Mouse (Mus musculus) thymus, adult 2 months (tissue): Measurements from ENCODE around the gene Tmprss12. TPM values are rescaled to one million over a fixed set of nuclear protein-coding genes. Genes with fewer than 3 reads are reported as not detected.

Experiments used
- DNase-seq: peaks from one replicate; pipeline ENCODE4 v3.0.0; 2021
- H3K27ac ChIP-seq: fragments of 200-500 bp; 2 replicates; pipeline ENCODE4 v1.5.1; 2012; ENCODE audit warnings: low read length, control low read depth; ENCODE audit not compliant: control insufficient read depth, insufficient read depth
- H3K27me3 ChIP-seq: fragments of 200-500 bp; 2 replicates; pipeline ENCODE4 v1.6.1; 2012; ENCODE audit warnings: mild to moderate bottlenecking, low read length, moderate library complexity, mixed read lengths; ENCODE audit not compliant: control insufficient read depth, insufficient read depth
- H3K36me3 ChIP-seq: fragments of 200-500 bp; 2 replicates; pipeline ENCODE4 v1.6.1; 2012; ENCODE audit warnings: mild to moderate bottlenecking, low read length, moderate library complexity; ENCODE audit not compliant: control insufficient read depth, insufficient read depth
- H3K4me1 ChIP-seq: fragments of 200-500 bp; replicated peaks from 2 replicates; pipeline ENCODE4 v1.6.1; 2012; ENCODE audit warnings: low read length; ENCODE audit not compliant: control insufficient read depth, insufficient read depth
- H3K4me3 ChIP-seq: fragments of 200-500 bp; 2 replicates; pipeline ENCODE4 v1.5.1; 2012; ENCODE audit warnings: mild to moderate bottlenecking, low read length, control low read depth, moderate library complexity; ENCODE audit not compliant: control insufficient read depth, insufficient read depth
- CTCF ChIP-seq: fragments of 200-500 bp; IDR thresholded peaks from 2 replicates; pipeline ENCODE4 v1.5.1; 2012; ENCODE audit warnings: mild to moderate bottlenecking, control low read depth, low read length, moderate library complexity, borderline replicate concordance; ENCODE audit not compliant: control insufficient read depth, poor library complexity, insufficient read depth; ENCODE audit errors: extremely low read depth
- POLR2A ChIP-seq: fragments of 200-500 bp; IDR thresholded peaks from 2 replicates; pipeline ENCODE4 v1.6.1; 2012; ENCODE audit warnings: mild to moderate bottlenecking, low read length, control low read depth, moderate library complexity; ENCODE audit not compliant: control insufficient read depth, poor library complexity, insufficient read depth; ENCODE audit errors: extremely low read depth
- WGBS: fragments of 180-500 bp; shearing (Covaris S2); methylation state at CpG from one replicate; pipeline ENCODE4 v1.1.7; 2018; 5-methylcytosine and 5-hydroxymethylcytosine counted together
- polyA plus RNA-seq: library from polyadenylated mRNA; depleted of rRNA; stranded (reverse); fragments of >200 nt; gene quantifications from 2 replicates; pipeline ENCODE4 v1.2.3, GENCODE M21; 2012

Gene Tmprss12
- polyA plus RNA-seq, 1 experiment, result not detected

DNA sequence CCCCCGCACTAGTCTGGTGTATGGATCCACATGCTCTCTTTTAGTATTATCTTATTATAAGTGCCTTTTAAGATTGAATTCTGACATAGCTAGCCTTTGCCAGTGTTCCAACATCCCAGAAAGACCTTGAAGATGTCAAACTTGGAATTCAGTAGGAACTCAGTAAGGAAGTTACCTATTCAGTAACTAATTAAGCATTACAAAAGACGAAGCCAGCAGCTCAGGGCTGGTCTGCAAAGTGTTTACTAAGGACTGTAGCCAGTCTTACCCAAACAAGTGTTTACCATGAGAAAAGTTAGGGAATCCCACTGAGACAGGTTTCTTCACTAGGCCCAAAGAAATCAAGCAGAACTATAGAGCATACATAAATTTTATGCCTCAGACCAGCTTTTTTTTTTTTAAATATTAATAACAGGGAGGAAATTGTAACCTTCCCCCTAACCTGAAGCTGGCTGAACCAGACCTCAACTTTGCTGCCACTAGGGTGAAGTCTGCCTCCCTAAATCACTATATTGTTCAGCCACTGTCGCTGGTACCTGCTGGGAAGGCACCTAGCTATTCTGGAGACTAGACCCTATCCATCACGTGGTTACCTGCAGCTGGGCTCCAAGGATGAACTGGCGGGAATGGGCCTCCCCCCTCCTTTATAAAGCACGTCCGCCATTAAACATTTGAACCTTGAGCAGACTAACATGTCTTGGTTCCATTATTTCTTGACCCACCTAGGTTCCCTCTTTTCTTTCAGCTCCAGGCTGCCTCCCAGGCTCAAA lies 5.7 kb upstream of the Tmprss12 start:
- no peaks in the 10 kb centered on the region for H3K36me3 ChIP-seq
- H3K27me3 ChIP-seq, result no peaks in the 10 kb centered on the region
- TF ChIP-seq CTCF, result no peak
- no peak for TF ChIP-seq POLR2A
- H3K4me3 ChIP-seq, result no peak overlapping the region
- 97% methylated on average over 7 of the region's 7 CpGs for WGBS
- no peak for DNase-seq
- no peaks in the 10 kb centered on the region for H3K4me1 ChIP-seq
- no peak overlapping the region for H3K27ac ChIP-seq

DNA sequence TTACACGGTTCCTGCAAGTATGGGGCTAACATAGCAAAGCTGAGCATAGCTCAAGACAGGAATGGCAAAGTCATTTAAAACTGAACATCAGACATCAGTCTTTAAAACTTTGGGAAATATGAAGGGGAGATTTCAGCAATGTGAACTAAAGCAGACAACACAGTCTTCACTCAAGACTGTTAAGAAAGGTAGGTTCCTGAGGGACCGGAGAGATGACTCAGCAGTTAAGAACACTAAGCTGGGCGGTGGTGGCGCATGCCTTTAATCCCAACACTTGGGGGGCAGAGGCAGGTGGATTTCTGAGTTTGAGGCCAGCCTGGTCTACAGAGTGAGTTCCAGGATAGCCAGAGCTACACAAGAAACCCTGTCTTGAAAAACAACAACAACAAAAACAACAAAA lies 4.2 kb upstream of the Tmprss12 start:
- 97% methylated on average over 4 of the region's 4 CpGs for WGBS
- no peaks in the 10 kb centered on the region for H3K4me1 ChIP-seq
- no peak for TF ChIP-seq POLR2A
- TF ChIP-seq CTCF, result no peak

DNA sequence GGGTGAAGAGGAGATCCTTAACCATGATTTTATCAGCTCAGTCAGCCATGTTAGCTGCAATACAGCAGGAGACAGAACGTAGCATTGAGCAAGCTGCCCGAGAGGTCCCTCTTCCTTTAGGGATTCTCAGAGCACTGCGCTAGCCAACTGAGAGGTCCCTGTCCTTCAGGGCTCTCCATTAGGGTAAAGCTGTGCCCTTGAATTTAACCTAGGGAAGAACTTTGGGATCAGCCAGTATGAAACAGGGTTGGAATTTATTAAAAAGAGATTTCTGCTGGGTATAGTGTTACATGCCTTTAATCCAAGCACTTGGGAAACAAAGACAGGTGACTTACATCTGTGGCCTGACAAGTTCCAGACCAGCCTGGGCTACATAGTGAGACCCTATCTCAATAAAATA lies 3.1 kb upstream of the Tmprss12 start:
- no peak for DNase-seq
- no peaks in the 10 kb centered on the region for H3K4me1 ChIP-seq
- WGBS, result 98% methylated on average over 3 of the region's 3 CpGs
- H3K27me3 ChIP-seq, result no peaks in the 10 kb centered on the region
- no peak overlapping the region for H3K4me3 ChIP-seq
- H3K27ac ChIP-seq, result no peak overlapping the region
- TF ChIP-seq CTCF (no peak), POLR2A (no peak)
- H3K36me3 ChIP-seq, result no peaks in the 10 kb centered on the region

More for the DNA sequence above, 4.2 kb upstream of the Tmprss12 start:
- H3K27ac ChIP-seq, result no peak overlapping the region
- no peak overlapping the region for H3K4me3 ChIP-seq
- DNase-seq, result no peak
- no peaks in the 10 kb centered on the region for H3K27me3 ChIP-seq
- H3K36me3 ChIP-seq, result no peaks in the 10 kb centered on the region

DNA sequence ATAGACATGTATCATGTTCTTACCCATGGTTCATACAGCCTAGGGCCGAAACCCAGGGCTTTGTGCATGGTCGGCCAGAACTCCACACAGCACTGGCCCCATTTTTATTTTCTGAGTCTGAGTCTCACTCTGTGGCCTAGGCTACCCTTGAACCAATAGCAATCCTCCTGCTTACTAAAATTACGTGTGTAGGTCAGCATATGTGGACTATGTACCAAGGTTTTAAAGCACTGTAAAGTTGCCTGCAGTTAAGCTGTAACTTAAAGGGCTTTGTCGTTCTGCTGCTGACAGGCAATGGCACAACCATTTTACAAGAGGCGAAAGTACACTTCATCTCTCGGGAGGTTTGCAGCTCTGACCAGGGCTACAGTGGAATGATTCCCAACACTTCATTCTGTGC lies 8.3 kb downstream of the Tmprss12 start:
- DNase-seq, result no peak
- H3K4me3 ChIP-seq, result no peak overlapping the region
- no peaks in the 10 kb centered on the region for H3K36me3 ChIP-seq
- H3K27me3 ChIP-seq, result no peaks in the 10 kb centered on the region
- TF ChIP-seq CTCF (no peak), POLR2A (no peak)
- WGBS, result 97% methylated on average over 6 of the region's 6 CpGs
- no peaks in the 10 kb centered on the region for H3K4me1 ChIP-seq
- no peak overlapping the region for H3K27ac ChIP-seq

DNA sequence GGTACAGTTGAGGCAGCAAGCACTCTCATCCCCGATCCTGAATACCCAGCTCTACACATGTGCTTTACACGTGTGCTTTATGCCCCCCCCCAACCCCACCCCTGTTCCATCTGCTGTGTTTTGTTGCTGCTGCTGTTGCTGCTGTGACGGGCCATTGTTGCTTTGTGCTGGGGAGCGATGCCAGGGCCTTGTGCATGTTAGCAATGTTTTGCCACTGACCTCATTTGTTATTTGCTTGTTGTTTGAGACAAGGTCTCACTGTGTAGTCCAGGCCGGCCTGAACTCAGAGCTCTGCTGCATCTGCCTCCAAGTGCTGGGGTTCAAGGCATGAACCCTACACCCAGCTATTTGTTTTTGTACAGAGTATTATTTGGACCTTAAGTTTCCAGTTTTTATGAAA lies 10.2 kb downstream of the Tmprss12 start:
- Histone ChIP-seq H3K4me3 (no peak overlapping the region), H3K4me1 (no peaks in the 10 kb centered on the region), H3K36me3 (no peaks in the 10 kb centered on the region), H3K27ac (no peak overlapping the region), H3K27me3 (no peaks in the 10 kb centered on the region)
- WGBS, result 92% methylated on average over 5 of the region's 5 CpGs
- TF ChIP-seq POLR2A (no peak), CTCF (no peak)
- DNase-seq, result no peak

DNA sequence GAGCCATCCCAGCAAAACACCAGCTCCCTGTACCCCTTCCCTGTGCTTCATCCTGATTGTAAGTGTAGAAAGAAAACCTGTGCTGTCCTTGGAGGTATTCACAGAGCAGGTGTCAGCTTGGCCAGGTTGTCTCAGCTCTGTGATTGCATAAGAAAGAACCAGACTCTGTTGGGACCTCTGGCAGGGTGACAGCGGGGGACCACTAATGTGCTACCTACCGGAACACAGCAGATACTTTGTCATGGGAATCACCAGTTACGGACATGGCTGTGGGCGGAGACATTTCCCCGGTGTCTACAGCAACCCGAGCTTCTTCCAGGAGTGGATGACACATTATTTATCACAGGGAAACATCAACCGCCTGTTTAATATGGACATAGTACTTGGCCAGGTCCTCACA lies 11.7 kb downstream of the Tmprss12 start:
- Histone ChIP-seq H3K27me3 (no peaks in the 10 kb centered on the region), H3K4me3 (no peak overlapping the region), H3K27ac (no peak overlapping the region), H3K4me1 (no peaks in the 10 kb centered on the region), H3K36me3 (no peaks in the 10 kb centered on the region)
- 90% methylated on average over 7 of the region's 7 CpGs for WGBS
- DNase-seq, result no peak
- no peak for TF ChIP-seq CTCF
- TF ChIP-seq POLR2A, result no peak
